Mouse (Mus musculus) urinary bladder, postnatal 36 days (tissue): ENCODE results near the gene Otud7b.

Experiments used
- DNase-seq, 2 experiments: peaks; one replicate each; pipeline ENCODE4 v3.0.0; 2022; ENCODE audit warnings: low spot score in 2 of 2, mixed read lengths in 1 of 2

Otud7b gene

GRCm38 (mm10) chr3:96104261-96105065, at the start of gene Otud7b:
Otud7b (plus strand) TSS chr3:96104527.
- DNase-seq: peak; percentile 73 to 76

- no peak for DNase-seq
Measured at GRCm38 (mm10) chr3:96055294-96055693, 49.0 kb upstream of the Otud7b start.

- no peak for DNase-seq
Measured at GRCm38 (mm10) chr3:96056031-96056430, 48.3 kb upstream of the Otud7b start.

- DNase-seq: peak; percentile 83 to 87
Measured at GRCm38 (mm10) chr3:96057747-96058204, 46.6 kb upstream of the Otud7b start.

- peak; percentile 47 to 64 for DNase-seq
Measured at GRCm38 (mm10) chr3:96058231-96058896, 46.0 kb upstream of the Otud7b start, which contains the start of gene Vps45. Vps45 (minus strand) TSS chr3:96058466.

GRCm38 (mm10) chr3:96060146-96060545, 44.2 kb upstream of the Otud7b start:
- DNase-seq: no peak

- no peak for DNase-seq
Measured at GRCm38 (mm10) chr3:96063299-96063698, 41.0 kb upstream of the Otud7b start.

- DNase-seq: no peak
Measured at GRCm38 (mm10) chr3:96064217-96064616, 40.1 kb upstream of the Otud7b start.

GRCm38 (mm10) chr3:96065147-96065546, 39.2 kb upstream of the Otud7b start:
- DNase-seq: no peak

- DNase-seq: peak; percentile 24 to 32
Measured at GRCm38 (mm10) chr3:96065754-96066375, 38.5 kb upstream of the Otud7b start.

- DNase-seq: no peak
Measured at GRCm38 (mm10) chr3:96066741-96067140, 37.6 kb upstream of the Otud7b start.

GRCm38 (mm10) chr3:96069046-96069445, 35.3 kb upstream of the Otud7b start:
- no peak for DNase-seq

GRCm38 (mm10) chr3:96069542-96069941, 34.8 kb upstream of the Otud7b start:
- no peak for DNase-seq

- DNase-seq: no peak
Measured at GRCm38 (mm10) chr3:96070241-96070640, 34.1 kb upstream of the Otud7b start.

GRCm38 (mm10) chr3:96072921-96073486, 31.3 kb upstream of the Otud7b start:
- DNase-seq: no peak

GRCm38 (mm10) chr3:96078066-96078465, 26.3 kb upstream of the Otud7b start:
- no peak for DNase-seq

GRCm38 (mm10) chr3:96078711-96079110, 25.6 kb upstream of the Otud7b start:
- no peak for DNase-seq

- DNase-seq: no peak
Measured at GRCm38 (mm10) chr3:96081006-96081405, 23.3 kb upstream of the Otud7b start.

GRCm38 (mm10) chr3:96081650-96082049, 22.7 kb upstream of the Otud7b start:
- DNase-seq: no peak

GRCm38 (mm10) chr3:96082100-96082499, 22.2 kb upstream of the Otud7b start:
- DNase-seq: no peak

- DNase-seq: no peak
Measured at GRCm38 (mm10) chr3:96082714-96083508, 21.4 kb upstream of the Otud7b start.
